ENCODE assay signal across 27 mouse cellular contexts in the genomic region with DNA sequence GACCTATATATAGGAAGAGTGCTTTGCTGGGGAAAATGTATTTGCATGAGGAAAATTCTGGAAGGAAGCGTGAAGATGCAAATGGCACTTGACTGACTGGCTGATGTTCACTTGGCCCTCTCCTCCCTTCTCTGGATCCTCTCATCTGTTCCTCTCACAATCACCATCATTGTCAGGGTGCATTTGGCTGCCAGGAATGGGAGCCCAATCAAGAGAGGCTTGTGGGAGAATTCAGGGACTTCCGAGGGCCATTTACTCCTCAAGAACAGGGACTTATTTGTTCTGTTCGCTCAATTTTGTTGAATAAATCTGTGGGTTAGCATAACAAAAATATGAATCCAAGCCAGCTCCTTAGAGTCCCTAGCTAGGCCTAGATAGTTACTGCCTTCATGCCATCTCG. TPM values are rescaled to one million over a fixed set of nuclear protein-coding genes. Genes with fewer than 3 reads are reported as not detected.
DNase-seq lines count a peak whose midpoint lies in the region; ATAC-seq and TF ChIP-seq lines count a peak whose summit lies in the region.
"Had no signal": no experiment of that assay in that cellular context is flagged by ENCODE, and none has a peak within 500 bp of the region (broad histone marks: within the 10 kb centered on the region; RNA-seq: fewer than 3 reads in every experiment).

No protein-coding gene starts in this region.

- no peak overlapping the region for H3K4me3 ChIP-seq in kidney, embryonic 14.5 days (ENCODE audit: low read length)
- no peak overlapping the region for H3K4me3 ChIP-seq in lung, embryonic 15.5 days
- no peak overlapping the region for H3K4me3 ChIP-seq in ES-E14 (ENCODE audit: insufficient read depth in 1 of 2, low read depth in 1 of 2, low read length in 2 of 2, poor library complexity in 1 of 2, severe bottlenecking in 1 of 2)
- H3K4me3 ChIP-seq: gastrocnemius, adult 2 months; limb, embryonic 12.5 days; liver, embryonic 13.5 days; midbrain, embryonic 10.5 days; neural tube, embryonic 12.5 days had no signal

- in situ Hi-C loops in ES-E14 (cut with MboI; ENCODE audit: low sequenced_read_pairs in 2 of 2, unreplicated experiment in 2 of 2), result no loop called here

- no peaks in the 10 kb centered on the region for H3K27me3 ChIP-seq in kidney, embryonic 14.5 days (ENCODE audit: control insufficient read depth, insufficient read depth, low read length)
- no peaks in the 10 kb centered on the region for H3K27me3 ChIP-seq in lung, embryonic 15.5 days
- H3K27me3 ChIP-seq: limb, embryonic 12.5 days; liver, embryonic 13.5 days; neural tube, embryonic 12.5 days had no signal

- H3K9ac ChIP-seq in kidney, embryonic 14.5 days (ENCODE audit: low read depth, low read length), result no peak overlapping the region
- H3K9ac ChIP-seq in lung, embryonic 15.5 days, result no peak overlapping the region
- no peak overlapping the region; the same call in 1 of the 2 replicates for H3K9ac ChIP-seq in ES-E14 (ENCODE audit: insufficient read depth, low read depth, low read length, poor library complexity, severe bottlenecking)
- H3K9ac ChIP-seq: limb, embryonic 12.5 days; liver, embryonic 13.5 days; neural tube, embryonic 12.5 days had no signal

- no peaks in the 10 kb centered on the region for H3K9me3 ChIP-seq in kidney, embryonic 14.5 days (ENCODE audit: control insufficient read depth, low read length)
- H3K9me3 ChIP-seq in lung, embryonic 15.5 days, result no peaks in the 10 kb centered on the region
- no peaks in the 10 kb centered on the region for H3K9me3 ChIP-seq in ES-E14 (ENCODE audit: control insufficient read depth, insufficient read depth, low read depth, low read length)
- H3K9me3 ChIP-seq: limb, embryonic 12.5 days; liver, embryonic 13.5 days; midbrain, embryonic 10.5 days; neural tube, embryonic 12.5 days had no signal

- 0 out of 2 replicates have a peak overlapping the region, but pooled peaks have one; percentile 42 for H3K27ac ChIP-seq in kidney, embryonic 14.5 days (ENCODE audit: low read depth, low read length)
- peak overlapping the region; percentile 83 for H3K27ac ChIP-seq in lung, embryonic 15.5 days
- peak overlapping the region; percentile 85; the same call in 1 of the 2 replicates for H3K27ac ChIP-seq in ES-E14 (ENCODE audit: insufficient read depth, low read depth, low read length, poor library complexity, severe bottlenecking)
- H3K27ac ChIP-seq: gastrocnemius, adult 2 months; limb, embryonic 12.5 days; midbrain, embryonic 10.5 days; neural tube, embryonic 12.5 days had no signal

- no peaks in the 10 kb centered on the region for H3K36me3 ChIP-seq in kidney, embryonic 14.5 days (ENCODE audit: control insufficient read depth, insufficient read depth, low read length)
- H3K36me3 ChIP-seq in lung, embryonic 15.5 days, result no peaks in the 10 kb centered on the region
- H3K36me3 ChIP-seq in ES-E14 (ENCODE audit: control insufficient read depth, insufficient read depth, low read length, poor library complexity, severe bottlenecking), result no peaks in the 10 kb centered on the region
- H3K36me3 ChIP-seq: limb, embryonic 12.5 days; liver, embryonic 13.5 days; midbrain, embryonic 10.5 days; neural tube, embryonic 12.5 days had no signal

- ATAC-seq in kidney, embryonic 14.5 days (ENCODE audit: low FRiP score, low TSS enrichment), result no peak
- no peak for ATAC-seq in lung, embryonic 15.5 days (ENCODE audit: borderline replicate concordance, extremely low read depth, low FRiP score, low TSS enrichment)
- no peak for ATAC-seq in megakaryocyte-erythroid progenitor cell, adult 5-6 weeks (replicated peaks; ENCODE audit: low FRiP score, low TSS enrichment, poor library complexity, severe bottlenecking)
- ATAC-seq: activated CD4-positive, CD25-positive, alpha-beta regulatory T cell, adult 4 months; forebrain, embryonic 16.5 days had no signal

- no peaks in the 10 kb centered on the region for H3K4me1 ChIP-seq in kidney, embryonic 14.5 days (ENCODE audit: control insufficient read depth, insufficient read depth, low read length)
- H3K4me1 ChIP-seq in lung, embryonic 15.5 days, result peaks cover 12% of the 10 kb centered on the region; the same call in 1 of the 2 replicates
- peaks cover 19 to 40% of the 10 kb centered on the region in 2 experiments for H3K4me1 ChIP-seq in ES-E14 (ENCODE audit: control insufficient read depth in 2 of 2, insufficient read depth in 2 of 2, low read length in 2 of 2, poor library complexity in 1 of 2)
- H3K4me1 ChIP-seq: liver, embryonic 13.5 days; neural tube, embryonic 12.5 days had no signal

- DNase-seq in kidney, postnatal 10 days, result no peak
- no peak for DNase-seq in lung, postnatal 36 days
- no peak for DNase-seq in ES-E14 (ENCODE audit: low read depth, low spot score)
- peak; percentile 75 for DNase-seq in layer of hippocampus, adult 9-11 months
- DNase-seq: adrenal gland, postnatal 10 days; cerebellum, adult 11-12 months; cerebellum, postnatal 14 days; gastrocnemius, adult 2 months; heart, adult 11 months; heart, postnatal 4 days; kidney, adult 18-20 months; liver, embryonic 13.5 days; right cerebral cortex, adult 18-20 months; thymus, postnatal 36 days had no signal

- WGBS in kidney, embryonic 14.5 days, result 78% methylated on average over 4 of the region's 4 CpGs
- 63% methylated on average over 4 of the region's 4 CpGs for WGBS in lung, embryonic 15.5 days

- no peak overlapping the region for H3K4me2 ChIP-seq in kidney, embryonic 14.5 days (replicated peaks; ENCODE audit: low read depth, low read length)
- no peak overlapping the region for H3K4me2 ChIP-seq in lung, embryonic 15.5 days
- H3K4me2 ChIP-seq: limb, embryonic 12.5 days; liver, embryonic 13.5 days; neural tube, embryonic 12.5 days had no signal

TF ChIP-seq in ES-E14, 5 proteins besides CTCF, POLR2A, EP300 and RAD21:
- TF ChIP-seq ZNF384 (IDR thresholded peaks at IDR 0.05; ENCODE audit: low read depth, low read length), result no peak
- no peak for TF ChIP-seq MAFK (IDR thresholded peaks at IDR 0.05; ENCODE audit: insufficient read depth, low read depth, low read length)
- no peak for TF ChIP-seq ZC3H11A (IDR thresholded peaks at IDR 0.05; ENCODE audit: borderline replicate concordance, low read depth, low read length)
- TF ChIP-seq CHD2 (IDR thresholded peaks at IDR 0.05; ENCODE audit: low read depth, low read length), result no peak
- no peak for TF ChIP-seq HCFC1 (IDR thresholded peaks at IDR 0.05; ENCODE audit: borderline replicate concordance, insufficient read depth, low read length)

RNA-seq across cellular contexts. Expression of gene Ube2s, which starts 9.3 kb away (rescaled TPM):
- 465 and 546 TPM in 2 replicates for polyA plus RNA-seq in kidney, embryonic 14.5 days (2014; fragmentation: Nextera tagmentation; extraction: Ambion mirVana)
- polyA plus RNA-seq in lung, embryonic 15.5 days (2015; fragmentation: Nextera tagmentation; extraction: Ambion mirVana), result 409 and 411 TPM in 2 replicates
- 461 and 499 TPM in 2 replicates for total RNA-seq in ES-E14 (2012; rRNA removed)
- 291 and 381 TPM in 2 replicates for total RNA-seq in megakaryocyte-erythroid progenitor cell, adult 5-6 weeks (2014; fragmentation: Nextera tagmentation)
- total RNA-seq in megakaryocyte-erythroid progenitor cell, adult 5-6 weeks (2017), result 146 and 204 TPM in 2 replicates

RNA-seq across cellular contexts. Expression of gene Shisa7, which starts 22.8 kb away (rescaled TPM):
- 0.89 and 1.1 TPM in 2 replicates for polyA plus RNA-seq in kidney, embryonic 14.5 days (2014; fragmentation: Nextera tagmentation; extraction: Ambion mirVana)
- 0.94 and 1.3 TPM in 2 replicates for polyA plus RNA-seq in lung, embryonic 15.5 days (2015; fragmentation: Nextera tagmentation; extraction: Ambion mirVana)
- 6.9 and 8.4 TPM in 2 replicates for total RNA-seq in ES-E14 (2012; rRNA removed)
- total RNA-seq in megakaryocyte-erythroid progenitor cell, adult 5-6 weeks (2014; fragmentation: Nextera tagmentation), result 0.31 TPM in 1 of 2 replicates, not detected in the other
- total RNA-seq in megakaryocyte-erythroid progenitor cell, adult 5-6 weeks (2017), result not detected in 2 replicates
- total RNA-seq: gastrocnemius, adult 2 months; monocyte, adult 5-6 weeks had no signal
- polyA plus RNA-seq: C2C12; liver, embryonic 13.5 days had no signal

RNA-seq across cellular contexts. Expression of gene Rpl28, which starts 29.0 kb away (rescaled TPM):
- polyA plus RNA-seq in kidney, embryonic 14.5 days (2014; fragmentation: Nextera tagmentation; extraction: Ambion mirVana), result 251 and 292 TPM in 2 replicates
- 314 and 334 TPM in 2 replicates for polyA plus RNA-seq in lung, embryonic 15.5 days (2015; fragmentation: Nextera tagmentation; extraction: Ambion mirVana)
- 1,352 and 1,377 TPM in 2 replicates for total RNA-seq in ES-E14 (2012; rRNA removed)
- total RNA-seq in megakaryocyte-erythroid progenitor cell, adult 5-6 weeks (2014; fragmentation: Nextera tagmentation), result 3,204 and 3,219 TPM in 2 replicates
- 676 and 1,069 TPM in 2 replicates for total RNA-seq in megakaryocyte-erythroid progenitor cell, adult 5-6 weeks (2017)

RNA-seq across cellular contexts. Expression of gene Tmem238, which starts 32.2 kb away (rescaled TPM):
- 6.9 and 8.2 TPM in 2 replicates for polyA plus RNA-seq in kidney, embryonic 14.5 days (2014; fragmentation: Nextera tagmentation; extraction: Ambion mirVana)
- 20.8 and 21.4 TPM in 2 replicates for polyA plus RNA-seq in lung, embryonic 15.5 days (2015; fragmentation: Nextera tagmentation; extraction: Ambion mirVana)
- total RNA-seq in ES-E14 (2012; rRNA removed), result 13.0 and 27.7 TPM in 2 replicates
- total RNA-seq in megakaryocyte-erythroid progenitor cell, adult 5-6 weeks (2014; fragmentation: Nextera tagmentation), result 15.1 and 17.8 TPM in 2 replicates
- 21.3 and 26.1 TPM in 2 replicates for total RNA-seq in megakaryocyte-erythroid progenitor cell, adult 5-6 weeks (2017)

RNA-seq across cellular contexts. Expression of gene Tmem190, which starts 39.0 kb away (rescaled TPM):
- polyA plus RNA-seq in kidney, embryonic 14.5 days (2014; fragmentation: Nextera tagmentation; extraction: Ambion mirVana), result 0.63 TPM in 1 of 2 replicates, not detected in the other
- polyA plus RNA-seq in lung, embryonic 15.5 days (2015; fragmentation: Nextera tagmentation; extraction: Ambion mirVana), result 0.57 and 0.76 TPM in 2 replicates
- not detected in 2 replicates for total RNA-seq in ES-E14 (2012; rRNA removed)
- total RNA-seq in megakaryocyte-erythroid progenitor cell, adult 5-6 weeks (2014; fragmentation: Nextera tagmentation), result not detected in 2 replicates
- not detected in 2 replicates for total RNA-seq in megakaryocyte-erythroid progenitor cell, adult 5-6 weeks (2017)
- total RNA-seq: adrenal gland, postnatal 10 days; gastrocnemius, adult 2 months; heart, postnatal 4 days; monocyte, adult 5-6 weeks had no signal
- polyA plus RNA-seq: activated CD4-positive, CD25-positive, alpha-beta regulatory T cell, adult 4 months; embryonic facial prominence, embryonic 14.5 days; forebrain, embryonic 16.5 days; heart, embryonic 14.5 days; large intestine, adult 2 months; midbrain, embryonic 10.5 days; neural tube, embryonic 12.5 days had no signal
